Mouse (Mus musculus) lung, embryonic 14.5 days (tissue): ENCODE measurements at regions not wholly inside any gene's neighbourhood (a gene's known extent, or its start where the extent isn't known, plus 50 kb on each side); places are given as distances from the start of the nearest gene placed in this dataset.

Source experiments
- ATAC-seq: fragments of 200-750 bp; cut with Nextera tagmentation; 2 replicates; pipeline ENCODE4 v1.8.0; 2017; ENCODE audit warnings: mild to moderate bottlenecking, moderate TSS enrichment, moderate library complexity; ENCODE audit not compliant: insufficient read depth
- DNase-seq: peaks from one replicate; pipeline ENCODE4 v3.0.0-alpha.2; 2015
- H3K27ac ChIP-seq: fragments of 300-500 bp; sonication (generic); 2 replicates; pipeline ENCODE4 v1.5.1; 2014; ENCODE audit warnings: low read depth, mild to moderate bottlenecking, moderate library complexity
- H3K27me3 ChIP-seq: fragments of 300-500 bp; sonication (generic); 2 replicates; pipeline ENCODE4 v1.6.1; 2014; ENCODE audit warnings: low read length, control low read depth; ENCODE audit not compliant: insufficient read depth
- H3K36me3 ChIP-seq: fragments of 300-500 bp; sonication (generic); 2 replicates; pipeline ENCODE4 v1.6.1; 2014; ENCODE audit warnings: control low read depth; ENCODE audit not compliant: insufficient read depth
- H3K4me1 ChIP-seq: fragments of 300-500 bp; sonication (generic); 2 replicates; pipeline ENCODE4 v1.6.1; 2014; ENCODE audit warnings: antibody characterized with exemption, control low read depth; ENCODE audit not compliant: insufficient read depth
- H3K4me2 ChIP-seq: fragments of 300-500 bp; sonication (generic); 2 replicates; pipeline ENCODE4 v1.6.1; 2014; ENCODE audit warnings: mild to moderate bottlenecking
- H3K4me3 ChIP-seq: fragments of 300-500 bp; sonication (generic); 2 replicates; pipeline ENCODE4 v1.5.1; 2014; ENCODE audit warnings: low read depth, low read length
- H3K9ac ChIP-seq: fragments of 300-500 bp; sonication (generic); 2 replicates; pipeline ENCODE4 v1.6.1; 2014
- H3K9me3 ChIP-seq: fragments of 300-500 bp; sonication (generic); 2 replicates; pipeline ENCODE4 v1.6.1; 2016; ENCODE audit warnings: low read depth, low read length, control low read depth
- CTCF ChIP-seq: IDR thresholded peaks from 2 replicates; pipeline ENCODE4 v1.5.1; 2016; ENCODE audit warnings: antibody characterized with exemption, low read depth
- WGBS: fragments of 180-500 bp; shearing (Covaris S2); extraction: QIAGEN DNeasy Blood & Tissue Kit; methylation state at CpG from one replicate; pipeline ENCODE4 v1.1.7; 2014; 5-methylcytosine and 5-hydroxymethylcytosine counted together

DNA sequence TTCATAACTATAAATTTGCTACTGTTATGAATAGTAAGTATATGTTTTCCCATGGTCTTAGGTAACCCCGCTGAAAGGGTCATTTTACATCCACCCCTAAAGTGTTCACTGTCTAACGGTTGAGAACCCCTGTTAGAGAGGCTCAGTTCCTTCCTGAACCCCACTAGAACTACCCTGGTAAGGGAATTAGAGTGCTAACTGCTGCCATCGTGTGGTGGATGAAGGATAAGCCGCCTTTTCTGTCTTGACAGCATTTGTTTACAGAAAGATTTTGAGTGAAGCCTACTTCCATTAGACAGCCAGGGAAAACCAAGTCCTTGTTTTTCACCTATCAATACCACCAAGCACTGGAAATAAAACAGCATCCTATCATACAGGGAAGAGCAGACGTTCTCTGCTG lies 90.3 kb upstream of the Tbx22 start:
- no peak for ATAC-seq
- Histone ChIP-seq H3K9me3 (no peaks in the 10 kb centered on the region), H3K36me3 (no peaks in the 10 kb centered on the region), H3K27ac (no peak overlapping the region), H3K4me3 (no peak overlapping the region), H3K4me2 (no peak overlapping the region), H3K9ac (no peak overlapping the region), H3K4me1 (no peaks in the 10 kb centered on the region), H3K27me3 (no peaks in the 10 kb centered on the region)
- TF ChIP-seq CTCF, result peak; percentile 44; the same call in 1 of the 2 replicates
- peak; percentile 57 for DNase-seq
- 13% methylated on average over 5 of the region's 5 CpGs for WGBS
